Mouse (Mus musculus) MEL (cell line): ENCODE results near the gene Zfp109. TPM values are rescaled to one million over a fixed set of nuclear protein-coding genes. Genes with fewer than 3 reads are reported as not detected.

Experiments used
- DNase-seq: peaks from one replicate; pipeline ENCODE4 v3.0.0; 2011; ENCODE audit warnings: low read depth, low spot score
- H3K27ac ChIP-seq: 2 replicates; pipeline ENCODE4 v1.5.1; 2012; ENCODE audit warnings: low read depth, mild to moderate bottlenecking, control low read depth, low read length, moderate library complexity; ENCODE audit not compliant: control insufficient read depth
- H3K27me3 ChIP-seq, 2 experiments: fragments of 150-350 bp in 1 of 2; sonication (generic) in 1 of 2; 2 replicates each; pipeline ENCODE4 v1.6.1; 2012; ENCODE audit warnings: low read length in 2 of 2, mild to moderate bottlenecking in 2 of 2, improper control_type of control experiment in 1 of 2, moderate library complexity in 1 of 2; ENCODE audit not compliant: insufficient read depth in 2 of 2, control insufficient read depth in 1 of 2
- H3K36me3 ChIP-seq, 2 experiments: 2 replicates each; pipeline ENCODE4 v1.6.1; 2012 to 2014; ENCODE audit warnings: low read length in 2 of 2, improper control_type of control experiment in 1 of 2, inconsistent platforms in 1 of 2, mild to moderate bottlenecking in 1 of 2; ENCODE audit not compliant: insufficient read depth in 2 of 2, control insufficient read depth in 1 of 2
- H3K4me1 ChIP-seq, 2 experiments: fragments of 150-350 bp in 1 of 2; sonication (generic) in 1 of 2; 2 replicates each; pipeline ENCODE4 v1.6.1; 2012; ENCODE audit warnings: low read length in 2 of 2, improper control_type of control experiment in 1 of 2, mild to moderate bottlenecking in 1 of 2; ENCODE audit not compliant: insufficient read depth in 2 of 2, control insufficient read depth in 1 of 2
- H3K4me3 ChIP-seq, 2 experiments: fragments of 150-350 bp in 1 of 2; sonication (generic) in 1 of 2; 2 replicates each; pipeline ENCODE4 v1.5.1; 2012; ENCODE audit warnings: low read depth in 2 of 2, low read length in 2 of 2, mild to moderate bottlenecking in 2 of 2, moderate library complexity in 2 of 2, control low read depth in 1 of 2, improper control_type of control experiment in 1 of 2; ENCODE audit not compliant: control insufficient read depth in 1 of 2, insufficient read depth in 1 of 2
- H3K79me2 ChIP-seq: 2 replicates; pipeline ENCODE4 v1.6.1; 2012; ENCODE audit warnings: mild to moderate bottlenecking, low read length, moderate library complexity; ENCODE audit not compliant: control insufficient read depth, poor library complexity, insufficient read depth
- H3K9ac ChIP-seq: 2 replicates; pipeline ENCODE4 v1.6.1; 2012; ENCODE audit warnings: low read depth, mild to moderate bottlenecking, control low read depth, low read length, moderate library complexity; ENCODE audit not compliant: control insufficient read depth, poor library complexity, severe bottlenecking
- H3K9me3 ChIP-seq: fragments of 150-350 bp; sonication (generic); replicated peaks from 2 replicates; pipeline ENCODE4 v1.6.1; 2012; ENCODE audit warnings: mild to moderate bottlenecking, low read length, improper control_type of control experiment, moderate library complexity; ENCODE audit not compliant: insufficient read depth
- BHLHE40 ChIP-seq: IDR thresholded peaks from 2 replicates; pipeline ENCODE4 v1.6.1; 2012; ENCODE audit warnings: low read depth, mild to moderate bottlenecking, inconsistent platforms, low read length, improper control_type of control experiment, borderline replicate concordance
- CHD2 ChIP-seq: IDR thresholded peaks from 2 replicates; pipeline ENCODE4 v1.6.1; 2011; ENCODE audit warnings: low read length, improper control_type of control experiment
- CTCF ChIP-seq, 3 experiments: IDR thresholded peaks in 2 of 3; conservative IDR thresholded peaks in 1 of 3; 2 replicates each; pipeline ENCODE4 v1.5.1; 2011 to 2012; ENCODE audit warnings: low read length in 3 of 3, low read depth in 2 of 3, mild to moderate bottlenecking in 2 of 3, improper control_type of control experiment in 1 of 3, inconsistent platforms in 1 of 3, mixed read lengths in 1 of 3, moderate library complexity in 1 of 3; ENCODE audit not compliant: control insufficient read depth in 1 of 3, insufficient read depth in 1 of 3, poor library complexity in 1 of 3, severe bottlenecking in 1 of 3
- ELF1 ChIP-seq: IDR thresholded peaks from 2 replicates; pipeline ENCODE4 v1.6.1; 2014; ENCODE audit warnings: low read depth, mild to moderate bottlenecking, inconsistent platforms, low read length, improper control_type of control experiment, moderate library complexity
- EP300 ChIP-seq, 2 experiments: IDR thresholded peaks; 2 replicates each; pipeline ENCODE4 v1.6.1; 2011; ENCODE audit warnings: improper control_type of control experiment in 2 of 2, low read length in 2 of 2, low read depth in 1 of 2, mild to moderate bottlenecking in 1 of 2
- ETS1 ChIP-seq: IDR thresholded peaks from 2 replicates; pipeline ENCODE4 v1.6.1; 2012; ENCODE audit warnings: low read depth, mild to moderate bottlenecking, inconsistent platforms, low read length, improper control_type of control experiment, moderate library complexity
- GATA1 ChIP-seq: IDR thresholded peaks from 2 replicates; pipeline ENCODE4 v1.6.1; 2011; ENCODE audit warnings: low read depth, low read length, improper control_type of control experiment
- HCFC1 ChIP-seq: IDR thresholded peaks from 2 replicates; pipeline ENCODE4 v1.6.1; 2012; ENCODE audit warnings: low read depth, mild to moderate bottlenecking, inconsistent platforms, low read length, improper control_type of control experiment, moderate library complexity
- JUND ChIP-seq: IDR thresholded peaks from 2 replicates; pipeline ENCODE4 v1.6.1; 2011; ENCODE audit warnings: low read depth, mild to moderate bottlenecking, improper control_type of control experiment, low read length
- MAFK ChIP-seq: IDR thresholded peaks from 2 replicates; pipeline ENCODE4 v1.6.1; 2011; ENCODE audit warnings: low read depth, mild to moderate bottlenecking, low read length, improper control_type of control experiment, borderline replicate concordance
- MAZ ChIP-seq: IDR thresholded peaks from 2 replicates; pipeline ENCODE4 v1.6.1; 2012; ENCODE audit warnings: low read depth, mild to moderate bottlenecking, inconsistent platforms, low read length, improper control_type of control experiment
- MEF2A ChIP-seq: IDR thresholded peaks from 2 replicates; pipeline ENCODE4 v1.6.1; 2014; ENCODE audit warnings: low read depth, mild to moderate bottlenecking, inconsistent platforms, low read length, improper control_type of control experiment; ENCODE audit not compliant: poor library complexity, insufficient replicate concordance, severe bottlenecking; ENCODE audit errors: extremely low read depth
- MXI1 ChIP-seq: IDR thresholded peaks from 2 replicates; pipeline ENCODE4 v1.6.1; 2011; ENCODE audit warnings: mild to moderate bottlenecking, low read depth, low read length, improper control_type of control experiment
- NRF1 ChIP-seq: IDR thresholded peaks from 2 replicates; pipeline ENCODE4 v1.6.1; 2014; ENCODE audit warnings: low read depth, mild to moderate bottlenecking, inconsistent platforms, low read length, improper control_type of control experiment, moderate library complexity; ENCODE audit not compliant: poor library complexity, insufficient read depth, severe bottlenecking
- RAD21 ChIP-seq: IDR thresholded peaks from 2 replicates; pipeline ENCODE4 v1.6.1; 2011; ENCODE audit warnings: mild to moderate bottlenecking, low read depth, low read length, improper control_type of control experiment
- SIN3A ChIP-seq: IDR thresholded peaks from 2 replicates; pipeline ENCODE4 v1.6.1; 2012; ENCODE audit warnings: low read length, improper control_type of control experiment, inconsistent platforms
- SMC3 ChIP-seq: IDR thresholded peaks from 2 replicates; pipeline ENCODE4 v1.6.1; 2011; ENCODE audit warnings: low read depth, low read length, improper control_type of control experiment
- TBP ChIP-seq: IDR thresholded peaks from 2 replicates; pipeline ENCODE4 v1.8.0; 2011; ENCODE audit warnings: low read depth, low read length, improper control_type of control experiment
- UBTF ChIP-seq: IDR thresholded peaks from 2 replicates; pipeline ENCODE4 v1.6.1; 2012; ENCODE audit warnings: low read depth, mild to moderate bottlenecking, inconsistent platforms, low read length, improper control_type of control experiment, moderate library complexity, borderline replicate concordance; ENCODE audit not compliant: insufficient read depth
- USF1 ChIP-seq: IDR thresholded peaks from 2 replicates; pipeline ENCODE4 v1.6.1; 2014; ENCODE audit warnings: low read depth, mild to moderate bottlenecking, inconsistent platforms, low read length, improper control_type of control experiment, moderate library complexity
- USF2 ChIP-seq, 2 experiments: IDR thresholded peaks; 2 replicates each; pipeline ENCODE4 v1.6.1; 2011 to 2012; ENCODE audit warnings: improper control_type of control experiment in 2 of 2, low read length in 2 of 2, borderline replicate concordance in 1 of 2, inconsistent platforms in 1 of 2, low read depth in 1 of 2, mild to moderate bottlenecking in 1 of 2; ENCODE audit not compliant: insufficient read depth in 1 of 2
- ZC3H11A ChIP-seq: IDR thresholded peaks from 2 replicates; pipeline ENCODE4 v1.6.1; 2012; ENCODE audit warnings: low read depth, mild to moderate bottlenecking, inconsistent platforms, low read length, improper control_type of control experiment
- ZMIZ1 ChIP-seq: IDR thresholded peaks from 2 replicates; pipeline ENCODE4 v1.6.1; 2012; ENCODE audit warnings: low read depth, mild to moderate bottlenecking, inconsistent platforms, low read length, improper control_type of control experiment, moderate library complexity
- ZNF384 ChIP-seq: IDR thresholded peaks from 2 replicates; pipeline ENCODE4 v1.6.1; 2012; ENCODE audit warnings: low read depth, mild to moderate bottlenecking, inconsistent platforms, low read length, improper control_type of control experiment
- polyA plus RNA-seq, 2 experiments: library from polyadenylated mRNA; stranded (reverse) in 1 of 2; unstranded in 1 of 2; fragments of >175 nt in 1 of 2; fragments of >200 nt in 1 of 2; gene quantifications; 2 replicates each; pipeline versions ENCODE4 v1.2.1 to v1.2.4; 2012; ENCODE audit warnings: low replicate concordance in 2 of 2, low read depth in 1 of 2; ENCODE audit not compliant: insufficient read length in 2 of 2, insufficient read depth in 1 of 2, missing spikeins in 1 of 2
- total RNA-seq: library from RNA; depleted of rRNA; stranded (reverse); fragments of 300-350 nt; gene quantifications from 2 replicates; pipeline ENCODE4 v1.2.3, GENCODE M21; 2012

Zfp109 gene
- total and polyA plus RNA-seq, 3 experiments: not detected

DNA sequence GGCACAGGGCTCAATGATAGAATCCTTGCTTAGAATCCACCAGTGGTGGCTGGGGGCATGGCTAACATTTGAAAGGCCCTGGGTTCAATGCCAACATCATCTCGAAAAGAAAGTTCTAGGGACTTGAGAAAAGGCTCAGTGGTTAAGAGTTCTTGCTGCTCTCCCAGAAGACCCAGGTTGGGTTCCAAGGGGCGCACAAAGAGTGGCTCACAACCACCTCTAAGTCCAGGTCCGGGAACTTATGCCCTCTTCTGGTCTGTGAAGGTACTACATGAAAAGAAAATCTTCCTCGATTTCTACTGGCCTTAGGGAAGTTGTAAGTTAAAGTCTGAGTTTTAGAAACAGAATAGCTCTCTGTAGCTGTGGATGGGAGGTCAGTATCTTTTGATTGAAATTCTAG lies 48.7 kb upstream of the Zfp109 start:
- Histone ChIP-seq H3K9ac (no peak overlapping the region), H3K79me2 (no peaks in the 10 kb centered on the region), H3K36me3 (no peaks in the 10 kb centered on the region), H3K27ac (no peak overlapping the region), H3K9me3 (no peaks in the 10 kb centered on the region), H3K4me1 (no peaks in the 10 kb centered on the region), H3K4me3 (no peak overlapping the region), H3K27me3 (peaks cover 0 to 3% of the 10 kb centered on the region in 2 experiments; a peak in 2 of 4 replicates)
- no peak for DNase-seq
- TF ChIP-seq SMC3 (peak; percentile 23; the same call in 1 of the 2 replicates), CTCF (IDR thresholded peaks at IDR 0.05 in 2 of 3, conservative IDR thresholded peaks at IDR 0.05 in 1 of 3; ENCODE audit: control insufficient read depth in 1 of 3, insufficient read depth in 1 of 3, low read depth in 2 of 3, low read length in 3 of 3, poor library complexity in 1 of 3, severe bottlenecking in 1 of 3) (peak in 2 of 3 experiments; percentile 7 to 19; a peak in 1 of 6 replicates), EP300 (IDR thresholded peaks at IDR 0.05; ENCODE audit: low read depth in 1 of 2, low read length in 2 of 2) (no peak), TBP (no peak), RAD21 (peak; percentile 13)

DNA sequence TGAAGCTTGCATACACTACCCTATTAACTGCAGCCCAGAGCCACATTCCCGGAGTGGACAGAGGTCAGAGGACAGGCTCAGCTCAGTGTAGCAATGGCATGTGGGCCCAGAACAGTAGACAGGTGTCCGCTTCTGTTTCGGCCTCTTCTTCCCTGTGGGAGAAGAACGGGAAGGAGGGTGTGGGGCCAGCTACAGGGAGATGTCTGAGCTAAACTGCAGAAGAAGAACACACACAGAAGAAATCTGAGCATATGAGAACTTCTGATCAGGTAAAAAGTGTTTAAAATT lies 43.4 kb upstream of the Zfp109 start:
- Histone ChIP-seq H3K4me1 (no peaks in the 10 kb centered on the region), H3K79me2 (no peaks in the 10 kb centered on the region), H3K9me3 (no peaks in the 10 kb centered on the region), H3K36me3 (no peaks in the 10 kb centered on the region), H3K4me3 (no peak overlapping the region), H3K9ac (no peak overlapping the region), H3K27me3 (peaks cover 0 to 7% of the 10 kb centered on the region in 2 experiments; a peak in 3 of 4 replicates), H3K27ac (no peak overlapping the region)
- no peak for DNase-seq
- no peak for TF ChIP-seq TBP
- TF ChIP-seq CHD2: no peak
- TF ChIP-seq MAZ: no peak
- no peak for TF ChIP-seq USF2 (IDR thresholded peaks at IDR 0.05; ENCODE audit: borderline replicate concordance in 1 of 2, insufficient read depth in 1 of 2, low read depth in 1 of 2, low read length in 2 of 2)
- no peak for TF ChIP-seq ZC3H11A
- TF ChIP-seq ZNF384: no peak

DNA sequence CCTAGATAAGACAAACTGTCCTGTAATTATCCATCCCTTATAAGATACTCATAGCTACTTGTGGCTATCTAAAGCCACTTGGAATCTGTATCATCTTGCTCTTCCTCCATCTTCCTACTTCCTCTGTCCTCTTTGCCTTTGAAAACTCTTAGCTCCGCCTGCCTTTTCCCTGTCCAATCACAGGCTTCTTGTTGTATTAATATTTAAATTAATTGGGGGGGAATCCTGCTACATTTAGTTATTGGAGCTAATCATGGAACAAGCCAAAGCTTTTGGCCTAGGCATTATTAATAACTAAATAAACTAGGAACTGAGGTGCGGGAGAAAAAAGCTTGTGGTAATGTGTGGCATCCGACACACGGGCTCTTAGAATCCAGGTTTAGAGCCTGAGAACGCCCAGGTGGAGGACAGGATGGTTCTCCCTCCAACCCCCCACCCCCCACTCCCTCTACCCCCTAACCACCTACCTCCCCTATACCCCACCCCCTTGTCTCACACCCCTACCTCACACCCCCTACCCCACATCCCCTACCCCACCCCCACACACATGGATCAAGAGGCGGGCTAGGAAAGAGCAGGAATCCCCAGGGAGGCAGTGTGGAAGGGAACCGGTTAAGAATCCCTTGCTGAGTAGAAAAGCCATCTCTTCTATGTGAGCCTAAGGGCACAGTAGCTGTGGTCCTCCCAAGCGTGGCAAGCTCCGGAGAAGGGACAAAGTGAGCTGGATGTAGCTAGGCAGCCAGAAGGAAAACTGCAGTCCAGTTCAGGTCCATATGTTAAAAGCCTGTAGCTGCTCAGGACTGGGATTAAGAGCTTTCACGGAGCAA lies 42.9 kb upstream of the Zfp109 start:
- no peaks in the 10 kb centered on the region for H3K4me1 ChIP-seq
- H3K9me3 ChIP-seq: no peaks in the 10 kb centered on the region
- no peak overlapping the region for H3K4me3 ChIP-seq
- H3K27me3 ChIP-seq: peaks cover 0 to 7% of the 10 kb centered on the region in 2 experiments; a peak in 3 of 4 replicates
- H3K36me3 ChIP-seq: no peaks in the 10 kb centered on the region
- H3K79me2 ChIP-seq: no peaks in the 10 kb centered on the region
- H3K27ac ChIP-seq: no peak overlapping the region
- H3K9ac ChIP-seq: no peak overlapping the region
- no peak for DNase-seq
- no peak for TF ChIP-seq MEF2A
- TF ChIP-seq JUND: no peak
- TF ChIP-seq ELF1: no peak
- no peak for TF ChIP-seq UBTF
- no peak for TF ChIP-seq USF1
- TF ChIP-seq NRF1: no peak
- no peak for TF ChIP-seq MXI1
- no peak for TF ChIP-seq HCFC1
- no peak for TF ChIP-seq BHLHE40
- no peak for TF ChIP-seq ETS1
- no peak for TF ChIP-seq ZMIZ1
- no peak for TF ChIP-seq SIN3A
- TF ChIP-seq MAFK: no peak
- TF ChIP-seq USF2 (IDR thresholded peaks at IDR 0.05; ENCODE audit: borderline replicate concordance in 1 of 2, insufficient read depth in 1 of 2, low read depth in 1 of 2, low read length in 2 of 2): no peak
- no peak for TF ChIP-seq ZC3H11A
- TF ChIP-seq GATA1: no peak
